Mouse (Mus musculus): ENCODE data around the gene Shtn1. TPM values are rescaled to one million over a fixed set of nuclear protein-coding genes. Genes with fewer than 3 reads are reported as not detected.

The Shtn1 gene
- 15.5 and 19.0 TPM in 2 replicates for polyA plus RNA-seq (2015; fragmentation: Nextera tagmentation; extraction: Ambion mirVana)

GRCm38 (mm10) chr19:59075472-59076101 lies at the start of gene Shtn1:
Shtn1 (minus strand) TSS chr19:59076100.
- Histone ChIP-seq H3K36me3 (no peaks in the 10 kb centered on the region), H3K4me1 (replicated peaks) (peaks cover 9% of the 10 kb centered on the region; the same call in 1 of the 2 replicates), H3K9ac (replicated peaks) (peak within 1 kb of the TSS; percentile 82), H3K9me3 (no peaks in the 10 kb centered on the region), H3K4me3 (replicated peaks) (peak within 1 kb of the TSS; percentile 70), H3K4me2 (replicated peaks) (peak within 1 kb of the TSS; percentile 94), H3K27ac (0 out of 2 replicates have a peak within 1 kb of the TSS, but pooled peaks have one; percentile 11), H3K27me3 (peaks cover 54% of the 10 kb centered on the region)
- ATAC-seq = peak; percentile 89
- WGBS = under 1% methylated on average over 45 of the region's 46 CpGs

DNA sequence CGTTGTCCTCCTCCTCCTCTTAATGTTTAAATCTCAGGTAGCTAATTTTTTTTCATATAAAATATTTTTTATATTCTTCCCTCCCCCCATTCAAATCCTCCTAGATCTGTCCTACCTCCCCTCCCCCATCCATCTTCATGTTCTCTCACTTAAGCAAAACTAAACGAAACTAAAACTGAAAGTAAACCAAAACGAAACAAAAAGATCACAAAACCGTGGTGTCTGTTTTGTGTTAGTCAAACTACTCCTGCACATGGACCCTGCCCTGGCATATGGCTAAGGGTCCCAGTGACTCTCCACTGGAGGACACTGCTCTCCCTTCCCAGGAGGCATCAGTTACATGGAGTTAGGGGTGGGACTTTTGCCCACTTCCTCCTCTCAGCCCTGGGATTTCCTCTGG lies 38.3 kb upstream of the Shtn1 start:
- WGBS = 82% methylated on average over 4 of the region's 4 CpGs
- 0 out of 2 replicates have a peak, but pooled peaks cover 9% of the 10 kb centered on the region for H3K4me1 ChIP-seq (replicated peaks)
- no peak overlapping the region for H3K9ac ChIP-seq (replicated peaks)
- H3K4me3 ChIP-seq (replicated peaks) = no peak overlapping the region
- H3K27ac ChIP-seq = no peak overlapping the region
- no peak overlapping the region for H3K4me2 ChIP-seq (replicated peaks)
- no peaks in the 10 kb centered on the region for H3K9me3 ChIP-seq
- peaks cover 10% of the 10 kb centered on the region; the same call in 1 of the 2 replicates for H3K27me3 ChIP-seq
- no peaks in the 10 kb centered on the region for H3K36me3 ChIP-seq
- no peak for ATAC-seq

GRCm38 (mm10) chr19:59109937-59110336 lies 34.0 kb upstream of the Shtn1 start:
- no peak overlapping the region for H3K9ac ChIP-seq (replicated peaks)
- WGBS = 34% methylated on average over 1 of the region's 1 CpGs
- H3K4me2 ChIP-seq (replicated peaks) = no peak overlapping the region
- H3K27me3 ChIP-seq = peaks cover 10% of the 10 kb centered on the region; the same call in 1 of the 2 replicates
- H3K4me1 ChIP-seq (replicated peaks) = 0 out of 2 replicates have a peak, but pooled peaks cover 9% of the 10 kb centered on the region
- no peaks in the 10 kb centered on the region for H3K9me3 ChIP-seq
- no peaks in the 10 kb centered on the region for H3K36me3 ChIP-seq
- no peak for ATAC-seq
- no peak overlapping the region for H3K4me3 ChIP-seq (replicated peaks)
- H3K27ac ChIP-seq = no peak overlapping the region

DNA sequence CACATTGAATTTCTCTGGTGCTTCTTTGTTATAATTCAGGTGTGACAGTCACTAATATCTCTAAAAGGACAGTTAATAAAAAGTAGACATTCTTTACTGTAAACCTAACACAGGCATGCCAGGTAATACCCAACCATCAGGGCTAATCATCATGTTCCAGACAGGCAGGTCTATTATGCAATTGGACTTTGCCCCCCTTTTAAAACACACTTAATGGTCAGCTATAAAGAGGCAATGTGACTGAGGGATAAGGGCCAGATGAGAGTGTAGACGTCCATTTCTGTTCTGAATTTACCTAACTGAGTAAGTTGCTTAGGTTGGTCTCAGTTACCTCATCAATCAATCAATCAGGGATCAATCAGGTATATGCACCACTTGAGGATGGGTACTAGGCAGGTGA lies 22.4 kb upstream of the Shtn1 start:
- H3K4me2 ChIP-seq (replicated peaks) = no peak overlapping the region
- WGBS = 58% methylated on average over 1 of the region's 1 CpGs
- no peaks in the 10 kb centered on the region for H3K4me1 ChIP-seq (replicated peaks)
- H3K27me3 ChIP-seq = 0 out of 2 replicates have a peak, but pooled peaks cover 4% of the 10 kb centered on the region
- H3K9ac ChIP-seq (replicated peaks) = no peak overlapping the region
- no peak overlapping the region for H3K4me3 ChIP-seq (replicated peaks)
- no peak for ATAC-seq
- no peaks in the 10 kb centered on the region for H3K36me3 ChIP-seq
- H3K27ac ChIP-seq = no peak overlapping the region
- 0 out of 2 replicates have a peak, but pooled peaks cover under 1% of the 10 kb centered on the region for H3K9me3 ChIP-seq

DNA sequence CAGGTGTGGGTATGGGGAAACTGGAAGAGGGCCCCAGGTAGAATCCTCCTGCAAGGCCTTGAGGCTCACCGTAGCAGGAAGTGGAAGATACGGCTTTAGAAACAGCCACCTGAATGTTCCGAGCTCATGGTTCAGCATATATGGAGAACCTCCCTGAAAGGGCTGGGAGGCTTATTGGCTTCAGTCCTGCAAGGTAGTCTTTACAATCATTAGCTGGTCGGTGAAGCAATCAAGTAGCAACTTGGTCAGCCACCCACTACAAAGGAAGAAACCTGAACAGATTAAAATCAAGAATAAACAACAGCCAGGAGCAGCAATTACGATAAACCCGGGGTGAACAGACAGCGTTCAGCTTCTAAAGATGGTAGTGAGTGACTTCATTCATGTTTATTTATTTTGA lies 16.4 kb upstream of the Shtn1 start:
- Histone ChIP-seq H3K4me1 (replicated peaks) (no peaks in the 10 kb centered on the region), H3K27me3 (no peaks in the 10 kb centered on the region), H3K9me3 (no peaks in the 10 kb centered on the region), H3K9ac (replicated peaks) (no peak overlapping the region), H3K4me2 (replicated peaks) (no peak overlapping the region), H3K4me3 (replicated peaks) (no peak overlapping the region), H3K27ac (no peak overlapping the region), H3K36me3 (no peaks in the 10 kb centered on the region)
- ATAC-seq = no peak
- WGBS = 92% methylated on average over 7 of the region's 7 CpGs

DNA sequence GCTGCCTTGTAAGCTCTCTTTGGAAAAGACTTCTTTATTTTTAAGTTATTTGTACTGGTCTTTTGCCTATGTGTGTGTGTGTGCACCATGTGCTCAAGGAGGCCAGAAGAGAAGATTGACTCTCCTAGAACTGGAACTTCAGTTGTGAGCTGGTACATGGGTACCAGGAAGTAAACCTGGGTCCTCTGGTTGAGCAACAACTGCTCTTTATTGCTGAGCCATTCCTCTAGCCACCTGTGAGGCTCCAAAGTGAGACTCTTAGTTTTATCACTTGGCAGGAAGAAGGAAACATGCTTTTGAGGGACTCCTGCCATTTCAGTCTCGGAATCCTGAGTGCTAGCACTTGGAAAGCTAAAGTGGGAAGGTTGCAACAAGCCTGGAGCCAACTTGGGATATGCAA lies 14.4 kb upstream of the Shtn1 start:
- H3K4me3 ChIP-seq (replicated peaks) = no peak overlapping the region
- H3K27me3 ChIP-seq = no peaks in the 10 kb centered on the region
- H3K27ac ChIP-seq = no peak overlapping the region
- H3K4me2 ChIP-seq (replicated peaks) = no peak overlapping the region
- no peak for ATAC-seq
- 88% methylated on average over 1 of the region's 1 CpGs for WGBS
- H3K9me3 ChIP-seq = no peaks in the 10 kb centered on the region
- no peak overlapping the region for H3K9ac ChIP-seq (replicated peaks)
- H3K4me1 ChIP-seq (replicated peaks) = no peaks in the 10 kb centered on the region
- no peaks in the 10 kb centered on the region for H3K36me3 ChIP-seq

DNA sequence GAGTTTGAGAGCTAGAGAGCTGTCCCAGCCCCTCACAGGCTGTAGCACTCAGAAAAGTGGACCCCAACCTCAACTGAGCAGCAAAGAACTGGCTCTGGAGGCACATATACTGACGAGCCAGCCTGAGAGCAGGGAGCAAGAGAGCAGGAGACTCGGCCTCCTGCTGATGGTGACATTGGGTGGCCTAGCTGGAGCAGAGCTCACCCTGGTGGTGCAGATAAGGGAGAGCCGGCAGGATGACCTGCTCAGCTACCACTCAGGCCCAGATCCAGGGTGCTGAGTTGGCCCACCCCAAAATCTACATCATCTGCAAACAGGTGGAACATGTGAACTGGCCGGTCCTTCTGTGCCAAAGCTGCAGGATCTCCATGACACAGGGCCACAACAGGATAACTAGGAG lies 8.4 kb upstream of the Shtn1 start:
- Histone ChIP-seq H3K36me3 (no peaks in the 10 kb centered on the region), H3K27me3 (no peaks in the 10 kb centered on the region), H3K4me1 (replicated peaks) (no peaks in the 10 kb centered on the region), H3K4me2 (replicated peaks) (no peak overlapping the region), H3K9me3 (no peaks in the 10 kb centered on the region), H3K27ac (no peak overlapping the region), H3K4me3 (replicated peaks) (no peak overlapping the region), H3K9ac (replicated peaks) (no peak overlapping the region)
- no peak for ATAC-seq
- WGBS = 61% methylated on average over 4 of the region's 4 CpGs

GRCm38 (mm10) chr19:59076131-59076530 lies 231 bp upstream of the Shtn1 start:
- Histone ChIP-seq H3K9me3 (no peaks in the 10 kb centered on the region), H3K9ac (replicated peaks) (no peak overlapping the region), H3K27me3 (peaks cover 54% of the 10 kb centered on the region), H3K36me3 (no peaks in the 10 kb centered on the region), H3K4me1 (replicated peaks) (peaks cover 9% of the 10 kb centered on the region; the same call in 1 of the 2 replicates), H3K4me3 (replicated peaks) (peak overlapping the region; percentile 70), H3K4me2 (replicated peaks) (peak overlapping the region; percentile 94), H3K27ac (no peak overlapping the region)
- 0 out of 2 replicates have a peak, but pooled peaks have one; percentile 18 for ATAC-seq
- WGBS = 10% methylated on average over 5 of the region's 5 CpGs

DNA sequence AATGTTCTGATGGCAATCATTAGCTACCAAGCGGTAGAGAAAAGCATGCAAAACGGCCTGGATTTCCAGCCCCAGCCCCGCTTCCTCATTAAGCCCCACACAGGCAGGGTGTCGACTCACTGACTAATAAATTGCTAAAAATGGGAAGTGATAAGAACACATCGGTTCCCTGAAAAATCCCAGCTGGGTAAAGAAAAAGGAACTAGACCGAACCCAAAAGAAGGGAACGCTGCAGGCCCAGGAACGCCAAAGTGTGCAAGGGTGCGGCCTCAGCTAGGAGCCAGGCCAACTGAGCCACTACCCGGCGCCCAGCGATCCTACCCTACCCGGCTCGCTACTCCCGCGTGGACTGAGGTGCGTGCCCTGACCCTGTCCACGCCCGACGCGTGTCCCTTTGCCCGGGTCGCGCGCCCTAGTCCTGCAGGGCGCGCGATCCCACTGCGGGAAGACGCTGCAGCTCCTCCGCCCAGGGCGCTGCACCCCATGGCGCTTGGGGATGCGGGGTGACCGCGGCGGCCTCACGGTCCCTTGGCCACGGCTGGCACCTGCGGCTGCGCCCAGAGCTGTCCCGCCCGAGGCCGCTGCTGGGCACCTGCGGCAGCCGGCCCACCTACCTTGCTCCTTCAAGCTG lies 944 bp downstream of the Shtn1 start:
- ATAC-seq = peak; percentile 76
- Histone ChIP-seq H3K9me3 (no peaks in the 10 kb centered on the region), H3K27ac (0 out of 2 replicates have a peak overlapping the region, but pooled peaks have one; percentile 11), H3K4me1 (replicated peaks) (peaks cover 9% of the 10 kb centered on the region; the same call in 1 of the 2 replicates), H3K4me3 (replicated peaks) (peak overlapping the region; percentile 70), H3K36me3 (no peaks in the 10 kb centered on the region), H3K9ac (replicated peaks) (peak overlapping the region; percentile 82), H3K4me2 (replicated peaks) (peak overlapping the region; percentile 94), H3K27me3 (peaks cover 54% of the 10 kb centered on the region)
- 2% methylated on average over 46 of the region's 46 CpGs for WGBS

DNA sequence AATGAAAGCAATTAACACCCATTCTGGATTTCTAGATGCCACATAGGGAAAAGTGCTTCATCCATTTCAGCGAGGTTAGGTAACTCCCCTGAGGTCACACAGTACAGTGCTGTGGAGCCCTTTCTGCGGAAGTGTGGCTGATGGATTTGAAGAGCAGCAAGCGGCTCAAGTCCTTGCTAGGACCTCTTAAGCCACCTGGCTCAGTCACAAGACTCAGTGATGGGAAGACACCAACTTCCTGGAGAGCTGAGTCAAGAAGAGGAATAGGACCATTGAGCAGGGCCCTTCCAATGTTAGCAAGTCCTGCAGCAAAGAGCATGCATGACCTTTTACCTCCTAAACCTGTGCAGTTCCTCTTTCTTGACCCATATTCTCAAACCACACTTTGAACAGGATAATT lies 1.5 kb downstream of the Shtn1 start:
- H3K9ac ChIP-seq (replicated peaks) = peak overlapping the region; percentile 82; the same call in 1 of the 2 replicates
- H3K36me3 ChIP-seq = no peaks in the 10 kb centered on the region
- H3K4me1 ChIP-seq (replicated peaks) = peaks cover 9% of the 10 kb centered on the region; the same call in 1 of the 2 replicates
- ATAC-seq = no peak
- peak overlapping the region; percentile 70 for H3K4me3 ChIP-seq (replicated peaks)
- no peaks in the 10 kb centered on the region for H3K9me3 ChIP-seq
- WGBS = 61% methylated on average over 3 of the region's 3 CpGs
- peaks cover 54% of the 10 kb centered on the region for H3K27me3 ChIP-seq
- no peak overlapping the region for H3K27ac ChIP-seq
- H3K4me2 ChIP-seq (replicated peaks) = peak overlapping the region; percentile 94

- Histone ChIP-seq H3K36me3 (no peaks in the 10 kb centered on the region), H3K9ac (replicated peaks) (no peak overlapping the region), H3K9me3 (no peaks in the 10 kb centered on the region), H3K27ac (no peak overlapping the region), H3K27me3 (peaks cover 53% of the 10 kb centered on the region), H3K4me2 (replicated peaks) (no peak overlapping the region), H3K4me1 (replicated peaks) (peaks cover 9% of the 10 kb centered on the region; the same call in 1 of the 2 replicates), H3K4me3 (replicated peaks) (no peak overlapping the region)
- 81% methylated on average over 6 of the region's 6 CpGs for WGBS
- no peak for ATAC-seq
These were observed 2.9 kb downstream of the Shtn1 start for GRCm38 (mm10) chr19:59073006-59073405.

DNA sequence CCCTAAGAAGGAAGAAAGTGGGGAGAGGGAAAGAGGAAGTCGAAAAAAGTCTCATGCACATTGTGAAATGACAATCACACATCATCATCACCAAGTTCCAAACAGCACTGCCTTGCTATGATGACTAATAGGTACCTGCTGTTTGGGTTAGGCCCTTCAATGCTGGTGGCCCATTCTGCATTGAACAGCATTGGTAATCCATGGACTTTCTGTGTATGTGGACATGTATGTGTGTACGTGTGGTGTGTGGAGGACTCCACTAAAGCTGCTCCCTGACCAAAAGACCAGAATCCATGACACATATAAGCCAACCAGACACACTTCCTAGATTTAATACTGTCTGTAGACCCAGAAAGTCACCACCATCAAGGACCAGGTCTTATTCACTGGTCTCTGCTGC lies 3.9 kb downstream of the Shtn1 start:
- no peak overlapping the region for H3K4me2 ChIP-seq (replicated peaks)
- no peak overlapping the region for H3K4me3 ChIP-seq (replicated peaks)
- ATAC-seq = no peak

More for the DNA sequence above, 3.9 kb downstream of the Shtn1 start:
- no peaks in the 10 kb centered on the region for H3K9me3 ChIP-seq
- H3K27me3 ChIP-seq = peaks cover 44% of the 10 kb centered on the region
- no peak overlapping the region for H3K27ac ChIP-seq
- H3K9ac ChIP-seq (replicated peaks) = no peak overlapping the region
- no peaks in the 10 kb centered on the region for H3K36me3 ChIP-seq
- H3K4me1 ChIP-seq (replicated peaks) = peaks cover 9% of the 10 kb centered on the region; the same call in 1 of the 2 replicates
- WGBS = 90% methylated on average over 2 of the region's 2 CpGs
